Mouse (Mus musculus): ENCODE measurements around the gene Cdrt4. TPM values are rescaled to one million over a fixed set of nuclear protein-coding genes. Genes with fewer than 3 reads are reported as not detected.

Gene Cdrt4
- 2.3 TPM in 1 of 3 replicates, not detected in the others for total RNA-seq (2017)

DNA sequence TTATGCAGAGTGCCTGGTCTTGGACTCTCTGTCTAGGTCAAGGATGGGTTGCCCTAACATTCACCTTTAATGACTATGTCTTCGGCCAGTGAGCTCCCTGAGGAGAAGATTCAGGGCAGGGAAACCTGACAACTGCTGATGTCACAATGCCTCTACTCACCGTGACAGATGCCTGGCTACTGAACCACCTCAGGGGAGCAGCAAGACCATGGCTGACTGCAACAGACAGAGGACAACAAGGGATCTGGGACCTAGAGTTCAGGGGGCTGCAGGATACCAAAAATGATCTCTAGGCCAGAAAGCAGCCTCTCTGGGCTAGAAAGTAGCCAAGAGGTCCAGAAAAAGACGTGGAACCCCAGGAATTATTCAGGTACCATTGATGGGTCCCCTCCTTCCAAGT lies at the start of gene Cdrt4:
Cdrt4 (plus strand) TSS at position 182 of the 400 bp plus-strand sequence.
- ATAC-seq (replicated peaks; ENCODE audit: insufficient number of reproducible peaks, low FRiP score, low TSS enrichment, poor library complexity, severe bottlenecking): no peak

- peak; percentile 56; the same call in 1 of the 2 replicates for ATAC-seq (replicated peaks; ENCODE audit: insufficient number of reproducible peaks, low FRiP score, low TSS enrichment, poor library complexity, severe bottlenecking)
Measured at GRCm38 (mm10) chr11:62901699-62902323, 49.2 kb upstream of the Cdrt4 start.

DNA sequence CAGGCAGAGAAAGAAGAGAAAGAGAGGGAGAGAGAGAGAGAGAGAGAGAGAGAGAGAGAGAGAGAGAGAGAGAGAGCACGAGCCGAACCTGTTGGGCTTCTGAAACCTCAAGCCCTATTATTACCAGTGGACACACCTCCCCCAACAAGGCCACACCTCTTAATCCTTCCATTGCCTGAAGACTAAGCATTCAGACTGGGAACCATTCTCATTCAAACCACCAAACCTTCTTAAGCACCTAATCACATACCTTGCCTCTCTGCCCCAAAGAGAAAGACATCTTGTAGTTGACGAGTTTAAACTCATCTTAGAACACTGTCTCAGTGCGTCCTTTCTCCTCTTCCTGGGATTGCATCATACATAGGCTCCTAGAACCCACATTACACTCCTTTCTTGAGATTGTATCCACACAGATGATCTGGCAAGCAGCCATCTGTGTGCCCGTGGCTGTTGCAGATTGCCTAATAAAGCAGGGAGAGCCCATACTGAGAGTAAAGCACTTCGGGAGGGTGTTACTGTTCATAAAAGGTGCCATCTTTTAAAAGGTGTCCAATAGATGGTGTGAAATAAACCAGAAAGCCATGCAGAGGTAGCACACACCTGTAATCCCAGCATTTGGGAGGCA lies 47.0 kb upstream of the Cdrt4 start:
- no peak for ATAC-seq (replicated peaks; ENCODE audit: insufficient number of reproducible peaks, low FRiP score, low TSS enrichment, poor library complexity, severe bottlenecking)

DNA sequence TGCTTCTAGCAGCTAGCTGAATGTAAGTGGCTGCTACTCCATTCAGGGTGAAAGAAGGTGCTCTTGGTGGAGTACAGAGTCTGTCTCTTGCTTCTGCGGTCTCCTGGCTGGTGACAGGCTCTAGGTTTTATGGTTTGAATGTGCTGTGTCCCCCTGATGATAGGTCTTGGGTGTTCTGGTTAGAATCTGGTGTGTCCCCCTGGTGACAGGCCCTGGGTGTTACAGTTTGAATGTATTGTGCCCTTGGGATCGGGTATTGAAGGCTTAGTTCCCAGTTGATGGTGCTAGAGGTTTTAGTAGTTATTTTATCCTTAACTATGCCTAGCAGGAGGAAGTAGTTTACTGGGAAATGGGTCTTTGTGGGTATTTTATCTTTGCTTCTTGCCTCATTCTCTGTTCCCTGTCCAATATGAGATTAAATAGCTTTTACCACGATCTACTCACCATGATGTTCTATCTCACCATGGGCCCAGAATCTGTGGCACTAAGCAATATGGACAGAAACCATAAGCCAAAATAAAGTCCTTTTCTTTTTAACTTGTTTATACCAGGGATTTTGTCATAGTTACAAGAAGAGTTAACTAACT lies 41.2 kb upstream of the Cdrt4 start:
- no peak for ATAC-seq (replicated peaks; ENCODE audit: insufficient number of reproducible peaks, low FRiP score, low TSS enrichment, poor library complexity, severe bottlenecking)

GRCm38 (mm10) chr11:62911362-62911761 lies 39.6 kb upstream of the Cdrt4 start:
- no peak for ATAC-seq (replicated peaks; ENCODE audit: insufficient number of reproducible peaks, low FRiP score, low TSS enrichment, poor library complexity, severe bottlenecking)

GRCm38 (mm10) chr11:62913141-62913540 lies 37.9 kb upstream of the Cdrt4 start:
- no peak for ATAC-seq (replicated peaks; ENCODE audit: insufficient number of reproducible peaks, low FRiP score, low TSS enrichment, poor library complexity, severe bottlenecking)

GRCm38 (mm10) chr11:62914532-62914931 lies 36.5 kb upstream of the Cdrt4 start:
- no peak for ATAC-seq (replicated peaks; ENCODE audit: insufficient number of reproducible peaks, low FRiP score, low TSS enrichment, poor library complexity, severe bottlenecking)

GRCm38 (mm10) chr11:62915486-62915885 lies 35.5 kb upstream of the Cdrt4 start:
- no peak for ATAC-seq (replicated peaks; ENCODE audit: insufficient number of reproducible peaks, low FRiP score, low TSS enrichment, poor library complexity, severe bottlenecking)

DNA sequence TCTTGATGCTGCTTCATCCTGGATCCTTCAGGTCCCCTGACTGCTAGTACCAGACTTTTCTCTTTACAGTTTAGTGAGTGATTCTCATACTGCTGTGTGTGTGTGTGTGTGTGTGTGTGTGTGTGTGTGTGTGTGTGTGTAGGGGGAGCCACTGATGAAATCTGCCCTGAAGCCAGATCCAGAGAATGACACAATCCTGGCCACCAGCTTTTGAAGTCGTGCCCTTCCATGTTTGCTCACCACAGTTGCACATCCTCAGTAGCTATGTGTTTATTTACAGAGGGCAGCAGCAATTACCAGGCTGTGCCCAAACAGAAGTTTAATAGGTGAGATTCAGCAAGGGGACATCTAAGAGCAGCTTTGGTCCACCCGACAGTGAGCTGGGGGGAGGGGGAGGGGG lies 34.2 kb upstream of the Cdrt4 start:
- ATAC-seq (replicated peaks; ENCODE audit: insufficient number of reproducible peaks, low FRiP score, low TSS enrichment, poor library complexity, severe bottlenecking): no peak

GRCm38 (mm10) chr11:62919946-62920742 lies 30.8 kb upstream of the Cdrt4 start:
- no peak for ATAC-seq (replicated peaks; ENCODE audit: insufficient number of reproducible peaks, low FRiP score, low TSS enrichment, poor library complexity, severe bottlenecking)

DNA sequence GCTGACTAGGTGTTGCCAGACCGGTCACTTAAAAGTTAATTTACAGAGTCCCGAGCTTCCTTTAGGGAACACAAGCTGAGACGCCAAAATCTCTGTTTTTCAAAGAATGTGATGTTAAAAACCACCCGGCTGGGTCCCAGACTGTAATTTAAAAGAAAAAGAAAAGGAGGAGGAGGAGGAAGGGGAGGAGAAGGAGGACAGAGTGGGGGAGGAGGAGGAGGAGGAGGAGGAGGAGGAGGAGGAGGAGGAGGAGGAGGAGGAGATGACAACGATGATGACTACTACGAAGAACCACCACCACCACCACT lies 30.3 kb upstream of the Cdrt4 start:
- no peak for ATAC-seq (replicated peaks; ENCODE audit: insufficient number of reproducible peaks, low FRiP score, low TSS enrichment, poor library complexity, severe bottlenecking)

- no peak; the same call in 1 of the 2 replicates for ATAC-seq (replicated peaks; ENCODE audit: insufficient number of reproducible peaks, low FRiP score, low TSS enrichment, poor library complexity, severe bottlenecking)
Measured at GRCm38 (mm10) chr11:62921052-62921977, 29.7 kb upstream of the Cdrt4 start.

DNA sequence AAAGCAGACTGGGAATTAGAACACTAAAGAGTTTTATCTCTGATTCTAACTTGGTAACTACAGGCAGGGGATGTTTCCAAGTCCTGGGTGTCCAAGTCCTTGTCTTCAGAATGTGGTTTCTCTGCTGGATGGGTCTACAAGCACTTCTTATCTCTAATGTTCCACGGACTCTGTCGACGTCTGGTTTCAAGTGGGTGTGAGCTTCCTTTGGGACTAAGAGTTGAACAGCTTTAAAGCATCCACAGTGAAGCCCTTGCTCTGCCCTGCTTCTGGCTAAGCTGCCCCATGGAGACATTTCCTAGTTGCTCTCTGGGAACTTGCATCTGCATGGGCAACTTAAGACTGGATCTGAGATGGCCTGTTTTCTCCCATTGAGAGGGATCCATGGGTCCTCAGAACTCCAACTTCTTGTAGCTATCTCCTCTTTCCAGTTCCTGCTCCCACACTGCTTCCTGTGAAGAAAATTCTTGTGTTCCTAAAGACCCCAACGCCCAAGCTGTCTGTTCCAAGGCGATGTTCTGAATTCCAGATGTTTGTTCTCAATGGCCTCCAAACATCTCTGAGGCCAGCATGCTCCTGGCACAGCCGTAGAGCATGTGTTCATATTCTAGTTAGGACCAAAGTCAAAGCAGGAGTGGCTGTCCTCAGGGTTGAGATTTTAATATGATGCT lies 26.8 kb upstream of the Cdrt4 start:
- no peak for ATAC-seq (replicated peaks; ENCODE audit: insufficient number of reproducible peaks, low FRiP score, low TSS enrichment, poor library complexity, severe bottlenecking)

DNA sequence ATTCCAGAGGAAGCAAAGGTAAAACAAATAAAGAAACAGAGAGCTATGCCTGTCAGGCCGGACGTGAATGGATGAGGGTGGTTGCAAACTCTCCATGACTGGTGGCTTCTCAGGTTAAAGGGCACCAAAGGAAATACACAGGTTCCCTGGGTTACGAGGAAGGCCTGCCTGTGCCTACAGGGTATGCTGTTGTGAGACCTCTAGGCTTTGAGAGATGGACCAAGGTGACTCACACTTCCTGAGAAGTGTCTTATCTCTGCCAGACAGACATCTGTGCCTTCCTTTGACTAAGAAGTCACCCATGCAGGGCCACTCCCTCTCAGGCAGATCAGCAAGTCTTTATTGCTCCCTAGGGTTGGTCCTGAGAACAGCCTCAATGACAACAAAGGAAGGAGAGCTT lies 21.2 kb upstream of the Cdrt4 start:
- ATAC-seq (replicated peaks; ENCODE audit: insufficient number of reproducible peaks, low FRiP score, low TSS enrichment, poor library complexity, severe bottlenecking): no peak

- no peak for ATAC-seq (replicated peaks; ENCODE audit: insufficient number of reproducible peaks, low FRiP score, low TSS enrichment, poor library complexity, severe bottlenecking)
Measured at GRCm38 (mm10) chr11:62930574-62930973, 20.4 kb upstream of the Cdrt4 start.

DNA sequence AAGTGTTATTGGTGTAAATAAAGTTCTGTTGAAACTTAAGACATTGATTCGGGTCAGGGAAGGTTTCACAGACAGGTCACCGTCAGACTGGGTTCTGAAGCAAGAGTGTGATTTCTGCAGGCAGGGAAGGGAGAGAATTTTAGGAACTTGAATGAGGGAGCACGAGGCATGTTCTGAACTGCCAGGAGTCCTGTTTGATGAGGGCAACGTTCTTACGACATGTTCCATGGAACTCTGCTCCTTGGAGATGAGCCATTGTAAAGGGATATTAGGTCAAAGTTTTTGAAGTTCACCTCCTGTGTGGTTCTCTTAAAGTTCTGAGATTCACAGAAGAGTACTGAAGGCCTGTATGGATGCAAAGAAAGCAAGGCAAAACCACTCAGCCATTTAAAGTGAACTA lies 19.9 kb upstream of the Cdrt4 start:
- ATAC-seq (replicated peaks; ENCODE audit: insufficient number of reproducible peaks, low FRiP score, low TSS enrichment, poor library complexity, severe bottlenecking): no peak

GRCm38 (mm10) chr11:62933099-62933498 lies 17.9 kb upstream of the Cdrt4 start:
- no peak for ATAC-seq (replicated peaks; ENCODE audit: insufficient number of reproducible peaks, low FRiP score, low TSS enrichment, poor library complexity, severe bottlenecking)
